Mouse (Mus musculus): ENCODE measurements at regions not wholly inside any gene's neighbourhood (a gene's known extent, or its start where the extent isn't known, plus 50 kb on each side); places are given as distances from the start of the nearest gene placed in this dataset.

GRCm38 (mm10) chr8:125327006-125327405 lies 242.6 kb downstream of the Sipa1l2 start:
- no peak for DNase-seq (ENCODE audit: extremely low spot score, low spot score)

- DNase-seq (ENCODE audit: extremely low spot score, low spot score), result no peak
Measured at GRCm38 (mm10) chr8:125325736-125326135, 243.9 kb downstream of the Sipa1l2 start.

GRCm38 (mm10) chr8:125322561-125322960 lies 247.0 kb downstream of the Sipa1l2 start:
- no peak for DNase-seq (ENCODE audit: extremely low spot score, low spot score)

GRCm38 (mm10) chr8:125317584-125317991 lies 252.0 kb downstream of the Sipa1l2 start:
- DNase-seq (ENCODE audit: extremely low spot score, low spot score), result no peak

- no peak for DNase-seq (ENCODE audit: extremely low spot score, low spot score)
Measured at GRCm38 (mm10) chr8:125315736-125316135, 253.9 kb downstream of the Sipa1l2 start.

- DNase-seq (ENCODE audit: extremely low spot score, low spot score), result no peak
Measured at GRCm38 (mm10) chr8:125314996-125315395, 254.6 kb downstream of the Sipa1l2 start.

- DNase-seq (ENCODE audit: extremely low spot score, low spot score), result no peak
Measured at GRCm38 (mm10) chr8:125314221-125314984, 255.2 kb downstream of the Sipa1l2 start.

- no peak for DNase-seq (ENCODE audit: extremely low spot score, low spot score)
Measured at GRCm38 (mm10) chr8:125311228-125312053, 257.4 kb downstream of the Disc1 start.
